Mouse (Mus musculus) gastrocnemius, postnatal 36 days (tissue): ENCODE data around the gene Dirc2. TPM values are rescaled to one million over a fixed set of nuclear protein-coding genes. Genes with fewer than 3 reads are reported as not detected.

Source experiments
- DNase-seq, 2 experiments: peaks; one replicate each; pipeline ENCODE4 v3.0.0; 2022
- intact Hi-C: fragments of 180-260 bp; cut with DNase I; formaldehyde crosslinking; loops from one replicate; pipeline ENCODE4 v1.15.1; 2025
- long read RNA-seq, 2 experiments: library from polyadenylated mRNA; stranded (forward); transcript quantifications; one replicate each; pipeline ENCODE4 v2.0.0; 2021
- total RNA-seq, 2 experiments: library from RNA; stranded (reverse); gene quantifications; 2 replicates each; pipeline ENCODE4 v1.2.3; 2021

The Dirc2 gene
- 10 to 100 TPM; 54.7 to 57.4 TPM for total RNA-seq
- long read RNA-seq, experiment 1, full-length matches to known transcripts = 37 of 62 reads
- long read RNA-seq, experiment 1, partial matches to known transcripts = 4 of 62 reads
- long read RNA-seq, experiment 1, other reads (novel, unspliced or antisense) = 21 of 62 reads
- long read RNA-seq, experiment 2, full-length matches to known transcripts = 57 of 91 reads
- long read RNA-seq, experiment 2, partial matches to known transcripts = 1 of 91 reads
- long read RNA-seq, experiment 2, other reads (novel, unspliced or antisense) = 33 of 91 reads

- intact Hi-C loops = no loop called here
- peak; percentile 70 to 83 for DNase-seq
Observed at GRCm38 (mm10) chr16:35768785-35769642, at the start of gene Dirc2. Gene Dirc2 (minus strand): TSS chr16:35769356.

- peak; percentile 72 to 83 for DNase-seq
- intact Hi-C loops = loop anchor here (1.0 to 5.0 kb wide), 3 partner anchors 45 to 275 kb away; partner anchors contain the start of genes Hspbap1 and Sema5b
Observed at GRCm38 (mm10) chr16:35817255-35818089, 48.3 kb upstream of the Dirc2 start.

- intact Hi-C loops = no loop called here
- DNase-seq = no peak
Observed at GRCm38 (mm10) chr16:35813119-35813518, 44.0 kb upstream of the Dirc2 start.

GRCm38 (mm10) chr16:35808838-35809237, 39.7 kb upstream of the Dirc2 start:
- intact Hi-C loops = no loop called here
- DNase-seq = no peak

- no peak for DNase-seq
- intact Hi-C loops = no loop called here
Observed at GRCm38 (mm10) chr16:35807663-35807992, 38.5 kb upstream of the Dirc2 start.

- DNase-seq = no peak
- intact Hi-C loops = no loop called here
Observed at GRCm38 (mm10) chr16:35806973-35807662, 38.0 kb upstream of the Dirc2 start.

- intact Hi-C loops = no loop called here
- no peak for DNase-seq
Observed at GRCm38 (mm10) chr16:35803723-35804122, 34.6 kb upstream of the Dirc2 start.

- no peak for DNase-seq
- intact Hi-C loops = no loop called here
Observed at GRCm38 (mm10) chr16:35802163-35802562, 33.0 kb upstream of the Dirc2 start.

GRCm38 (mm10) chr16:35791962-35792521, 22.9 kb upstream of the Dirc2 start:
- DNase-seq = no peak
- intact Hi-C loops = no loop called here

- no peak for DNase-seq
- intact Hi-C loops = no loop called here
Observed at GRCm38 (mm10) chr16:35788330-35788729, 19.2 kb upstream of the Dirc2 start.

GRCm38 (mm10) chr16:35787568-35788189, 18.5 kb upstream of the Dirc2 start:
- intact Hi-C loops = no loop called here
- DNase-seq = no peak

- intact Hi-C loops = no loop called here
Observed at GRCm38 (mm10) chr16:35787163-35787562, 18.0 kb upstream of the Dirc2 start.

GRCm38 (mm10) chr16:35784134-35784725, 15.1 kb upstream of the Dirc2 start:
- intact Hi-C loops = no loop called here
- no peak for DNase-seq

More at GRCm38 (mm10) chr16:35787163-35787562, 18.0 kb upstream of the Dirc2 start:
- no peak for DNase-seq

- no peak for DNase-seq
- intact Hi-C loops = no loop called here
Observed at GRCm38 (mm10) chr16:35783207-35783573, 14.0 kb upstream of the Dirc2 start.

- DNase-seq = no peak
Observed at GRCm38 (mm10) chr16:35782451-35783206, 13.5 kb upstream of the Dirc2 start.

GRCm38 (mm10) chr16:35781651-35782050, 12.5 kb upstream of the Dirc2 start:
- no peak for DNase-seq
- intact Hi-C loops = no loop called here

More at GRCm38 (mm10) chr16:35782451-35783206, 13.5 kb upstream of the Dirc2 start:
- intact Hi-C loops = no loop called here

- intact Hi-C loops = no loop called here
- DNase-seq = no peak
Observed at GRCm38 (mm10) chr16:35781096-35781495, 11.9 kb upstream of the Dirc2 start.

GRCm38 (mm10) chr16:35779681-35780080, 10.5 kb upstream of the Dirc2 start:
- DNase-seq = no peak
- intact Hi-C loops = no loop called here
